Mouse (Mus musculus): Measurements from ENCODE around the gene Gpt2.

DNA sequence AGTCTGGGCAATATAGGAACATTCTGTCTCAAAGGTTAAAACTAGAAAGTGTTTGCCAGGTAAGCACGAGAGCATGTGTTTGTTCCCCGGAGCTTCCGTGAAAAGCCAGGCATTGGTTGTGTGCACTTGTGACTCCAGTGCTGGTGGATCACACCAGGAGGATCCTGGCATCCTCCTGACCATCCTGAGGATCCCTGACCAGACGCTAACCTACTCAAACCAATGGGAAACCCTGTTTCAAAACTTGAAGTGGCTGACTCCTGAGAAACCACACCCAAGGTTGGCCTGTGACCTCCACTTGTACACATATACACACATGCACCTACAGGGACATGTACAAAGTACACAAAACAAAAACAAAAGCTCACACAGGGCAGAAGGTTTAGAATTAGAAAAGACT lies 4.4 kb downstream of the Gpt2 start:
- TF ChIP-seq CTCF (IDR thresholded peaks at IDR 0.05; ENCODE audit: low read depth, low read length) (no peak), POLR2AphosphoS5 (IDR thresholded peaks at IDR 0.05; ENCODE audit: insufficient replicate concordance, low read depth, low read length) (no peak)
